Mouse (Mus musculus): ENCODE measurements around the gene Orm2.

- TF ChIP-seq GATA1 (IDR thresholded peaks at IDR 0.05; ENCODE audit: borderline replicate concordance, low read length): no peak
- no peak for TF ChIP-seq FLI1 (IDR thresholded peaks at IDR 0.05; ENCODE audit: low read length)
Measured at GRCm38 (mm10) chr4:63344295-63344694, 18.0 kb upstream of the Orm2 start, which contains the start of gene Orm1.

All from megakaryocyte, embryonic 14.5 days (primary cell).